Mouse (Mus musculus) G1E (cell line): ENCODE results near the gene Olfr1320. TPM values are rescaled to one million over a fixed set of nuclear protein-coding genes. Genes with fewer than 3 reads are reported as not detected.
"Not testable (repeated sequence)": the region's sequence is repeated elsewhere in the genome, so short reads cannot be mapped to it uniquely, and the experiment has no call there.

Source experiments
- ATAC-seq: 2 replicates; pipeline ENCODE4 v1.8.0; 2016; ENCODE audit warnings: mild to moderate bottlenecking; ENCODE audit not compliant: insufficient number of reproducible peaks, poor library complexity, low FRiP score, severe bottlenecking; ENCODE audit errors: extremely low read depth
- DNase-seq: peaks from one replicate; pipeline ENCODE4 v3.0.0; 2012; ENCODE audit warnings: low spot score
- H3K27me3 ChIP-seq: 2 replicates; pipeline ENCODE4 v1.6.1; 2012; ENCODE audit warnings: mild to moderate bottlenecking, low read length, inconsistent platforms; ENCODE audit not compliant: insufficient read depth
- H3K36me3 ChIP-seq: replicated peaks from 2 replicates; pipeline ENCODE3; 2012; ENCODE audit warnings: mild to moderate bottlenecking, inconsistent platforms
- H3K4me1 ChIP-seq: 2 replicates; pipeline ENCODE4 v1.6.1; 2012; ENCODE audit warnings: low read depth, low read length, inconsistent platforms, mixed read lengths; ENCODE audit not compliant: insufficient read depth
- H3K4me3 ChIP-seq: 2 replicates; pipeline ENCODE4 v1.5.1; 2012; ENCODE audit warnings: low read depth, mild to moderate bottlenecking, inconsistent platforms, low read length, moderate library complexity, mixed read lengths
- H3K9me3 ChIP-seq: replicated peaks from 2 replicates; pipeline ENCODE4 v1.6.1; 2012; ENCODE audit warnings: inconsistent platforms
- CTCF ChIP-seq: IDR thresholded peaks from 2 replicates; pipeline ENCODE4 v1.5.1; 2012; ENCODE audit warnings: low read depth, low read length, inconsistent platforms, mixed read lengths
- GATA1 ChIP-seq: IDR thresholded peaks from 2 replicates; pipeline ENCODE4 v1.6.1; 2012; ENCODE audit warnings: borderline replicate concordance, low read length, inconsistent platforms, mixed read lengths
- GATA2 ChIP-seq: IDR thresholded peaks from 2 replicates; pipeline ENCODE4 v1.6.1; 2012; ENCODE audit warnings: low read depth, low read length, inconsistent platforms, borderline replicate concordance
- POLR2AphosphoS5 ChIP-seq: IDR thresholded peaks from 2 replicates; pipeline ENCODE4 v1.6.1; 2012; ENCODE audit warnings: low read depth, low read length, inconsistent platforms; ENCODE audit not compliant: insufficient replicate concordance
- TAL1 ChIP-seq: conservative IDR thresholded peaks from 2 replicates; pipeline ENCODE4 v1.6.1; 2012; ENCODE audit warnings: low read depth, low read length, inconsistent platforms, mixed read lengths
- polyA plus RNA-seq: library from polyadenylated mRNA; stranded (reverse); fragments of >175 nt; gene quantifications from 2 replicates; pipeline ENCODE4 v1.2.3, GENCODE M21; 2012
- total RNA-seq, 2 experiments: library from RNA; stranded (forward) in 1 of 2; stranded (reverse) in 1 of 2; fragments of 200-1000 nt in 1 of 2; fragments of >200 nt in 1 of 2; fragmentation: Nextera tagmentation in 1 of 2; gene quantifications; 2 replicates each; pipeline ENCODE4 v1.2.3; 2014 to 2017

The Olfr1320 gene
- total RNA-seq (2014; fragmentation: Nextera tagmentation) (not detected in 2 replicates), total RNA-seq (2017) (0.16 TPM in 1 of 2 replicates, not detected in the other), polyA plus RNA-seq (not detected in 2 replicates)

GRCm38 (mm10) chrX:49672033-49672432 lies at the start of gene Olfr1320:
TSS of gene Olfr1320 (plus strand) at chrX:49672333.
- no peak for ATAC-seq
- H3K4me1 ChIP-seq, result no peaks in the 10 kb centered on the region

GRCm38 (mm10) chrX:49627566-49627965 lies 44.6 kb upstream of the Olfr1320 start:
- no peaks in the 10 kb centered on the region for H3K27me3 ChIP-seq
- no peak for DNase-seq
- no peaks in the 10 kb centered on the region for H3K36me3 ChIP-seq
- no peak for ATAC-seq
- H3K4me3 ChIP-seq, result no peak overlapping the region
- TF ChIP-seq GATA2, result no peak
- TF ChIP-seq TAL1, result no peak
- no peak for TF ChIP-seq GATA1
- H3K9me3 ChIP-seq, result no peaks in the 10 kb centered on the region
- no peaks in the 10 kb centered on the region for H3K4me1 ChIP-seq

More at GRCm38 (mm10) chrX:49672033-49672432, at the start of gene Olfr1320:
- Histone ChIP-seq H3K9me3 (no peaks in the 10 kb centered on the region), H3K27me3 (no peaks in the 10 kb centered on the region), H3K36me3 (no peaks in the 10 kb centered on the region), H3K4me3 (no peak within 1 kb of the TSS)
- no peak for DNase-seq
- TF ChIP-seq POLR2AphosphoS5, result no peak
- TF ChIP-seq GATA2, result no peak
- TF ChIP-seq TAL1, result no peak
- no peak for TF ChIP-seq GATA1
- TF ChIP-seq CTCF, result no peak

DNA sequence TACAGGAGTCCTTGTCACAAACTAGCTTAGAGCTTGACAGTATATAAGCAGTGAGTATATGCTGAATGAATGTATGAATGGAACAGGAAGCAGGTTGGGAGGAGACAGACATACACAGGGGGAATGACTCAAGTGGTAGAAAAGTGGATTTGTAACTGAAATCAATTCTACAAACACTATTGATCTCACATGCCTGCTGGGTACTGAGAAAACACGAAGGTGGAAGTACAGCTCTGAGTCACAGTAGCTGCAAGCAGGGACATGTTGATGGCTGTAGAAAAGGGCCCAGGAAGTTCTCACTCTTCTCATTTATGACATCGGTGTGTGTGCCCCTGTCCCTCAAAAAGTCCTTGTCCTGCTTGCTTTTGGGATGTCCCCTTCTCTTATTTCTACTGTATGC lies 40.9 kb upstream of the Olfr1320 start:
- Histone ChIP-seq H3K4me3 (no peak overlapping the region), H3K27me3 (no peaks in the 10 kb centered on the region), H3K36me3 (no peaks in the 10 kb centered on the region), H3K4me1 (no peaks in the 10 kb centered on the region), H3K9me3 (no peaks in the 10 kb centered on the region)
- no peak for ATAC-seq
- TF ChIP-seq POLR2AphosphoS5 (no peak), CTCF (no peak), GATA1 (no peak), GATA2 (no peak), TAL1 (no peak)
- DNase-seq, result no peak

GRCm38 (mm10) chrX:49660781-49661180 lies 11.4 kb upstream of the Olfr1320 start:
- not testable (repeated sequence) for H3K36me3 ChIP-seq, H3K4me3 ChIP-seq, ATAC-seq, DNase-seq, H3K9me3 ChIP-seq, H3K27me3 ChIP-seq, H3K4me1 ChIP-seq

Other genes starting within 250 kb of the Olfr1320 start
- not detected in 2 replicates for gene Arhgap36, start 208.4 kb upstream of the Olfr1320 start, total RNA-seq (2014; fragmentation: Nextera tagmentation)
- gene Arhgap36, start 208.4 kb upstream of the Olfr1320 start, total RNA-seq (2017), result not detected in 2 replicates
- gene Arhgap36, start 208.4 kb upstream of the Olfr1320 start, polyA plus RNA-seq, result not detected in 2 replicates
- gene Olfr1321, start 62.7 kb downstream of the Olfr1320 start, total RNA-seq (2014; fragmentation: Nextera tagmentation), result not detected in 2 replicates
- gene Olfr1321, start 62.7 kb downstream of the Olfr1320 start, total RNA-seq (2017), result 0.05 TPM in 1 of 2 replicates, not detected in the other
- gene Olfr1321, start 62.7 kb downstream of the Olfr1320 start, polyA plus RNA-seq, result not detected in 2 replicates
- not detected in 2 replicates for gene Igsf1, start 125.4 kb downstream of the Olfr1320 start, total RNA-seq (2014; fragmentation: Nextera tagmentation)
- gene Igsf1, start 125.4 kb downstream of the Olfr1320 start, total RNA-seq (2017), result not detected in 2 replicates
- not detected in 2 replicates for gene Igsf1, start 125.4 kb downstream of the Olfr1320 start, polyA plus RNA-seq
- gene Olfr1322, start 219.2 kb downstream of the Olfr1320 start, total RNA-seq (2014; fragmentation: Nextera tagmentation), result not detected in 2 replicates
- gene Olfr1322, start 219.2 kb downstream of the Olfr1320 start, total RNA-seq (2017), result 0.05 TPM in 1 of 2 replicates, not detected in the other
- gene Olfr1322, start 219.2 kb downstream of the Olfr1320 start, polyA plus RNA-seq, result not detected in 2 replicates